Mouse (Mus musculus) liver, embryonic 12.5 days (tissue): ENCODE measurements around the gene Crhr1. TPM values are rescaled to one million over a fixed set of nuclear protein-coding genes. Genes with fewer than 3 reads are reported as not detected.

Experiments
- ATAC-seq: fragments of 200-750 bp; cut with Nextera tagmentation; 2 replicates; pipeline ENCODE4 v1.8.0; 2017; ENCODE audit warnings: moderate number of reproducible peaks, mild to moderate bottlenecking, moderate library complexity
- H3K27ac ChIP-seq: fragments of 300-500 bp; sonication (generic); 2 replicates; pipeline ENCODE4 v1.5.1; 2016; ENCODE audit warnings: mild to moderate bottlenecking
- H3K27me3 ChIP-seq: fragments of 300-500 bp; sonication (generic); replicated peaks from 2 replicates; pipeline ENCODE4 v1.6.1; 2016; ENCODE audit warnings: mild to moderate bottlenecking, moderate library complexity
- H3K36me3 ChIP-seq: fragments of 300-500 bp; sonication (generic); 2 replicates; pipeline ENCODE4 v1.6.1; 2016; ENCODE audit warnings: mild to moderate bottlenecking, moderate library complexity
- H3K4me1 ChIP-seq: fragments of 300-500 bp; sonication (generic); 2 replicates; pipeline ENCODE4 v1.6.1; 2016
- H3K4me2 ChIP-seq: fragments of 300-500 bp; sonication (generic); 2 replicates; pipeline ENCODE4 v1.6.1; 2016; ENCODE audit warnings: mild to moderate bottlenecking, moderate library complexity
- H3K4me3 ChIP-seq: fragments of 300-500 bp; sonication (generic); 2 replicates; pipeline ENCODE4 v1.5.1; 2016; ENCODE audit warnings: mild to moderate bottlenecking, moderate library complexity
- H3K9ac ChIP-seq: fragments of 300-500 bp; sonication (generic); 2 replicates; pipeline ENCODE4 v1.6.1; 2016; ENCODE audit warnings: mild to moderate bottlenecking, moderate library complexity
- H3K9me3 ChIP-seq: fragments of 300-500 bp; sonication (generic); replicated peaks from 2 replicates; pipeline ENCODE4 v1.6.1; 2016; ENCODE audit warnings: mild to moderate bottlenecking, moderate library complexity
- WGBS: fragments of 180-500 bp; shearing (Covaris S2); methylation state at CpG from one replicate; pipeline ENCODE4 v1.1.7; 2016; ENCODE audit not compliant: insufficient replicate concordance; 5-methylcytosine and 5-hydroxymethylcytosine counted together
- polyA plus RNA-seq: library from polyadenylated mRNA; unstranded; fragments of >200 nt; fragmentation: Nextera tagmentation; extraction: Ambion mirVana; gene quantifications from 2 replicates; pipeline ENCODE4 v1.2.1, GENCODE M21; 2016

Gene Crhr1
- polyA plus RNA-seq, 1 experiment from 2014 or later = not detected

GRCm38 (mm10) chr11:104171281-104171781 is 38.7 kb downstream of the Crhr1 start:
- Histone ChIP-seq H3K4me2 (no peak overlapping the region), H3K36me3 (no peaks in the 10 kb centered on the region), H3K4me1 (no peaks in the 10 kb centered on the region), H3K4me3 (no peak overlapping the region), H3K9me3 (no peaks in the 10 kb centered on the region), H3K27me3 (peaks cover 9% of the 10 kb centered on the region), H3K9ac (no peak overlapping the region), H3K27ac (no peak overlapping the region)
- no peak for ATAC-seq
- 38% methylated on average over 12 of the region's 12 CpGs for WGBS

- Histone ChIP-seq H3K36me3 (no peaks in the 10 kb centered on the region), H3K4me1 (no peaks in the 10 kb centered on the region), H3K4me3 (no peak overlapping the region), H3K9me3 (no peaks in the 10 kb centered on the region), H3K4me2 (no peak overlapping the region), H3K27ac (no peak overlapping the region), H3K27me3 (no peaks in the 10 kb centered on the region; the same call in 1 of the 2 replicates), H3K9ac (no peak overlapping the region)
- WGBS = 24% methylated on average over 7 of the region's 7 CpGs
- ATAC-seq = no peak
Measured at GRCm38 (mm10) chr11:104178893-104179292, 46.2 kb downstream of the Crhr1 start.

- Histone ChIP-seq H3K4me2 (no peak overlapping the region), H3K9ac (no peak overlapping the region), H3K9me3 (no peaks in the 10 kb centered on the region), H3K36me3 (no peaks in the 10 kb centered on the region), H3K27ac (no peak overlapping the region), H3K4me1 (no peaks in the 10 kb centered on the region), H3K27me3 (no peaks in the 10 kb centered on the region; the same call in 1 of the 2 replicates), H3K4me3 (no peak overlapping the region)
- ATAC-seq = no peak
- 57% methylated on average over 5 of the region's 5 CpGs for WGBS
Measured at GRCm38 (mm10) chr11:104179804-104180203, 47.1 kb downstream of the Crhr1 start.

GRCm38 (mm10) chr11:104182141-104182540 is 49.5 kb downstream of the Crhr1 start:
- Histone ChIP-seq H3K36me3 (no peaks in the 10 kb centered on the region), H3K4me3 (no peak overlapping the region), H3K4me1 (no peaks in the 10 kb centered on the region), H3K27me3 (no peaks in the 10 kb centered on the region; the same call in 1 of the 2 replicates), H3K4me2 (no peak overlapping the region), H3K9me3 (no peaks in the 10 kb centered on the region), H3K9ac (no peak overlapping the region), H3K27ac (no peak overlapping the region)
- no peak for ATAC-seq
- WGBS = 56% methylated on average over 3 of the region's 3 CpGs

GRCm38 (mm10) chr11:104186135-104186836 is 53.6 kb downstream of the Crhr1 start, which contains the start of gene Sppl2c:
Sppl2c (plus strand) TSS chr11:104186327.
- H3K27me3 ChIP-seq = no peaks in the 10 kb centered on the region
- H3K27ac ChIP-seq = no peak within 1 kb of the TSS
- H3K4me2 ChIP-seq = no peak within 1 kb of the TSS
- WGBS = 70% methylated on average over 13 of the region's 13 CpGs
- H3K9me3 ChIP-seq = no peaks in the 10 kb centered on the region
- no peak within 1 kb of the TSS for H3K4me3 ChIP-seq
- no peak within 1 kb of the TSS for H3K9ac ChIP-seq
- no peaks in the 10 kb centered on the region for H3K36me3 ChIP-seq
- no peak for ATAC-seq
- no peaks in the 10 kb centered on the region for H3K4me1 ChIP-seq

GRCm38 (mm10) chr11:104186837-104187150 is 54.1 kb downstream of the Crhr1 start:
- ATAC-seq = no peak
- Histone ChIP-seq H3K4me1 (no peaks in the 10 kb centered on the region), H3K27ac (no peak overlapping the region), H3K9me3 (no peaks in the 10 kb centered on the region), H3K36me3 (no peaks in the 10 kb centered on the region), H3K27me3 (no peaks in the 10 kb centered on the region), H3K4me3 (no peak overlapping the region), H3K9ac (no peak overlapping the region), H3K4me2 (no peak overlapping the region)
- WGBS = 73% methylated on average over 9 of the region's 9 CpGs

GRCm38 (mm10) chr11:104187766-104188165 is 55.1 kb downstream of the Crhr1 start:
- Histone ChIP-seq H3K9me3 (no peaks in the 10 kb centered on the region), H3K4me1 (no peaks in the 10 kb centered on the region), H3K4me3 (no peak overlapping the region), H3K27ac (no peak overlapping the region), H3K27me3 (no peaks in the 10 kb centered on the region), H3K36me3 (no peaks in the 10 kb centered on the region), H3K4me2 (no peak overlapping the region), H3K9ac (no peak overlapping the region)
- WGBS = 77% methylated on average over 10 of the region's 10 CpGs
- no peak for ATAC-seq

GRCm38 (mm10) chr11:104190008-104190407 is 57.4 kb downstream of the Crhr1 start:
- 57% methylated on average over 2 of the region's 2 CpGs for WGBS
- no peak for ATAC-seq

GRCm38 (mm10) chr11:104195382-104195781 is 62.7 kb downstream of the Crhr1 start:
- 63% methylated on average over 11 of the region's 11 CpGs for WGBS
- Histone ChIP-seq H3K4me3 (no peak overlapping the region), H3K9me3 (no peaks in the 10 kb centered on the region), H3K9ac (no peak overlapping the region), H3K36me3 (no peaks in the 10 kb centered on the region), H3K27ac (no peak overlapping the region), H3K27me3 (peaks cover 15% of the 10 kb centered on the region; the same call in 1 of the 2 replicates), H3K4me2 (no peak overlapping the region), H3K4me1 (no peaks in the 10 kb centered on the region)
- no peak for ATAC-seq

More at GRCm38 (mm10) chr11:104190008-104190407, 57.4 kb downstream of the Crhr1 start:
- Histone ChIP-seq H3K9ac (no peak overlapping the region), H3K4me2 (no peak overlapping the region), H3K36me3 (no peaks in the 10 kb centered on the region), H3K27me3 (no peaks in the 10 kb centered on the region), H3K4me3 (no peak overlapping the region), H3K27ac (no peak overlapping the region), H3K4me1 (no peaks in the 10 kb centered on the region), H3K9me3 (no peaks in the 10 kb centered on the region)

- H3K4me2 ChIP-seq = no peak overlapping the region
- 9% methylated on average over 9 of the region's 9 CpGs for WGBS
- H3K9me3 ChIP-seq = no peaks in the 10 kb centered on the region
- H3K9ac ChIP-seq = no peak overlapping the region
- H3K27ac ChIP-seq = no peak overlapping the region
- no peaks in the 10 kb centered on the region for H3K36me3 ChIP-seq
- H3K4me1 ChIP-seq = no peaks in the 10 kb centered on the region
- ATAC-seq = no peak
- H3K4me3 ChIP-seq = no peak overlapping the region
- H3K27me3 ChIP-seq = peaks cover 15% of the 10 kb centered on the region; the same call in 1 of the 2 replicates
Measured at GRCm38 (mm10) chr11:104195791-104196190, 63.1 kb downstream of the Crhr1 start.

GRCm38 (mm10) chr11:104197861-104198260 is 65.2 kb downstream of the Crhr1 start:
- 8% methylated on average over 10 of the region's 10 CpGs for WGBS
- H3K9ac ChIP-seq = no peak overlapping the region
- 0 out of 2 replicates have a peak, but pooled peaks cover under 1% of the 10 kb centered on the region for H3K9me3 ChIP-seq
- H3K27ac ChIP-seq = no peak overlapping the region
- no peak for ATAC-seq
- H3K4me2 ChIP-seq = no peak overlapping the region
- no peak overlapping the region for H3K4me3 ChIP-seq
- H3K36me3 ChIP-seq = no peaks in the 10 kb centered on the region
- peaks cover 15% of the 10 kb centered on the region; the same call in 1 of the 2 replicates for H3K27me3 ChIP-seq
- H3K4me1 ChIP-seq = no peaks in the 10 kb centered on the region

- Histone ChIP-seq H3K4me2 (no peak overlapping the region), H3K9me3 (0 out of 2 replicates have a peak, but pooled peaks cover 3% of the 10 kb centered on the region), H3K4me3 (no peak overlapping the region), H3K4me1 (no peaks in the 10 kb centered on the region), H3K27me3 (peaks cover 3% of the 10 kb centered on the region; the same call in 1 of the 2 replicates), H3K27ac (no peak overlapping the region), H3K9ac (no peak overlapping the region), H3K36me3 (no peaks in the 10 kb centered on the region)
- no peak for ATAC-seq
- 33% methylated on average over 3 of the region's 3 CpGs for whole genome bisulfite sequencing
Measured at GRCm38 (mm10) chr11:104203271-104203670, 70.6 kb downstream of the Crhr1 start.
